Mouse (Mus musculus): ENCODE results near the gene Marc2.

Gene Marc2

GRCm38 (mm10) chr1:184867640-184868120, 21.4 kb upstream of the Marc2 start:
- no peak for TF ChIP-seq GATA4 (IDR thresholded peaks at IDR 0.05; ENCODE audit: insufficient replicate concordance, low read length)

- no peak for TF ChIP-seq GATA4 (IDR thresholded peaks at IDR 0.05; ENCODE audit: insufficient replicate concordance, low read length)
These were observed 18.1 kb upstream of the Marc2 start for GRCm38 (mm10) chr1:184864381-184864801.

GRCm38 (mm10) chr1:184862636-184863035, 16.4 kb upstream of the Marc2 start:
- TF ChIP-seq GATA4 (IDR thresholded peaks at IDR 0.05; ENCODE audit: insufficient replicate concordance, low read length), result no peak

GRCm38 (mm10) chr1:184861551-184861950, 15.3 kb upstream of the Marc2 start:
- no peak for TF ChIP-seq GATA4 (IDR thresholded peaks at IDR 0.05; ENCODE audit: insufficient replicate concordance, low read length)

- TF ChIP-seq GATA4 (IDR thresholded peaks at IDR 0.05; ENCODE audit: insufficient replicate concordance, low read length), result no peak
These were observed 14.0 kb upstream of the Marc2 start for GRCm38 (mm10) chr1:184860276-184860675.

- no peak for TF ChIP-seq GATA4 (IDR thresholded peaks at IDR 0.05; ENCODE audit: insufficient replicate concordance, low read length)
These were observed 12.0 kb upstream of the Marc2 start for GRCm38 (mm10) chr1:184858253-184858652.

GRCm38 (mm10) chr1:184857216-184857615, 11.0 kb upstream of the Marc2 start:
- no peak for TF ChIP-seq GATA4 (IDR thresholded peaks at IDR 0.05; ENCODE audit: insufficient replicate concordance, low read length)

GRCm38 (mm10) chr1:184853922-184854321, 7.7 kb upstream of the Marc2 start:
- peak; percentile 50; the same call in 1 of the 2 replicates for TF ChIP-seq GATA4 (IDR thresholded peaks at IDR 0.05; ENCODE audit: insufficient replicate concordance, low read length)

GRCm38 (mm10) chr1:184853339-184853738, 7.1 kb upstream of the Marc2 start:
- TF ChIP-seq GATA4 (IDR thresholded peaks at IDR 0.05; ENCODE audit: insufficient replicate concordance, low read length), result no peak

- peak; percentile 65; the same call in 1 of the 2 replicates for TF ChIP-seq GATA4 (IDR thresholded peaks at IDR 0.05; ENCODE audit: insufficient replicate concordance, low read length)
These were observed 5.7 kb upstream of the Marc2 start for GRCm38 (mm10) chr1:184851741-184852618.

- TF ChIP-seq GATA4 (IDR thresholded peaks at IDR 0.05; ENCODE audit: insufficient replicate concordance, low read length), result peak; percentile 21; the same call in 1 of the 2 replicates
These were observed 4.9 kb upstream of the Marc2 start for GRCm38 (mm10) chr1:184851166-184851565.

- TF ChIP-seq GATA4 (IDR thresholded peaks at IDR 0.05; ENCODE audit: insufficient replicate concordance, low read length), result no peak
These were observed 722 bp upstream of the Marc2 start for GRCm38 (mm10) chr1:184846973-184847372.

- TF ChIP-seq GATA4 (IDR thresholded peaks at IDR 0.05; ENCODE audit: insufficient replicate concordance, low read length), result peak; percentile 58; the same call in 1 of the 2 replicates
These were observed 860 bp downstream of the Marc2 start for GRCm38 (mm10) chr1:184845111-184846071.

- no peak for TF ChIP-seq GATA4 (IDR thresholded peaks at IDR 0.05; ENCODE audit: insufficient replicate concordance, low read length)
These were observed 1.8 kb downstream of the Marc2 start for GRCm38 (mm10) chr1:184844326-184845066.

GRCm38 (mm10) chr1:184837649-184838048, 8.6 kb downstream of the Marc2 start:
- TF ChIP-seq GATA4 (IDR thresholded peaks at IDR 0.05; ENCODE audit: insufficient replicate concordance, low read length), result no peak

Measured in liver, adult (tissue).